Mouse (Mus musculus): ENCODE results near the gene Tbc1d10c. TPM values are rescaled to one million over a fixed set of nuclear protein-coding genes. Genes with fewer than 3 reads are reported as not detected.

Tbc1d10c gene
- total RNA-seq (2015) (39.3 and 46.6 TPM in 2 replicates), total RNA-seq (2017) (15.3 and 17.5 TPM in 2 replicates)

DNA sequence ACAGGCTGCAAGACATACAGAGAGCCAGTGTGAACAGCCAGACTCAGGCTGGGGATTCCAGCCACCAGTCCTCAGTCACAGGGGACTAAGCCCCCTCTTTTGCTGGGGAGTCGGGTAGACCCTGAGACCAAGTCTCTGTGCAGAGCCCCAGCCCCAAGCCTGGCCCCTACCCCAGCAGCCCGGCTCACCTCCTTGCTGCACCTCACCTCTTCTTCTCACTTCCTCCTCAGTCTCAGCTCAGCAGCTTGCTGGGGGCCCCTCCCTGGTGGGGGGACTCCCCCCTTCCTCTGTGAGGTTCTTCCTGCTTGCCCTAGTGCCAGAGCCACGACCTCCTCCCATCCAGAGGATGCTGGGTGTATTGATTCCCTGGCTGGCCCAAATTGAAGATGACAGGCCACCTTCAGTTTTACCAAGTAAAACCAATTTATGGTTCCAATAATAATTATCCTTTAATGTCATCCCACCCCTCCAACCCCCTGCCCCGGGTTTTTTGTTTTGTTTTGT lies at the start of gene Tbc1d10c:
TSS of gene Tbc1d10c (minus strand) at position 454 of the 504 bp plus-strand sequence.
- peak; percentile 41 for ATAC-seq (replicated peaks; ENCODE audit: poor library complexity)

DNA sequence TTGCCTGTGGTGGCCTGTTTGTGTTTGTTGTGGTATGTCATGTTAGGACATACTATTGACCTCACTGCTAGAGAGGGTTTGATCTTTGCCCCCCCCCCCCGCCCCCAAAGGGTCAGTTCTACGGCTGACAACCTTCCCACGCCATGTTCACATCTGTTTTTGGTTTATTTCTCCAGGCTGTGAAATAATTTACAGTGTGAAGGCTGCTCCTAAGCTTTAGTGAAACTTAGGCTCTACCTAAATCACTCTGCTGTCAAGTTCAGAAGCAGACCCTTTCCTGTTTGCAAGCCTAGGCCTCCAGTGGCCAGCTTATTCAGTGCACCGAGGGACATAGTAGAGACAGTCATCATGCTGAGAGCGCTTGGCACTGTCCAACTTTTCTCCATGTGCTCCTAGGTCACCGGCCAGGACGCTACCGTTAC lies 49.2 kb upstream of the Tbc1d10c start:
- ATAC-seq (replicated peaks; ENCODE audit: poor library complexity), result no peak

DNA sequence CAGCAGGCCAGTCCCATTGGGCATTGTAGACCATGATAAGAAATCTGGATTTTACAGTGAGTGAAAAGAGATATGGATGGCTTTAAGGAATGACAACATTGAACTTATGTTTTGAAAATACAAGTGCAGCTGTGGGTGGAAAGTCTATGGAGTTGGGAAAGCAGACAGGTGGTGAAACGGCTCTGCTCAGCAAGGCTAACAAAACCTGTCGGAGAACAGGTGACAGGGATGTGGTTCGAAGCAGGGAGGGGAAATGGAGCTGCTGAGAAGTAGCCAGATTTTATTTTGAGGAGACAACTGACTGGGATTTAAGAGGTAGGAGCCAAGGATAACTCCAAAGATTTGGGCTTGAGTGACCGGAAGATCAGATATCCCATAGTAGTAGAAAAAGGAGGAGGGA lies 43.5 kb upstream of the Tbc1d10c start:
- no peak for ATAC-seq (replicated peaks; ENCODE audit: poor library complexity)

DNA sequence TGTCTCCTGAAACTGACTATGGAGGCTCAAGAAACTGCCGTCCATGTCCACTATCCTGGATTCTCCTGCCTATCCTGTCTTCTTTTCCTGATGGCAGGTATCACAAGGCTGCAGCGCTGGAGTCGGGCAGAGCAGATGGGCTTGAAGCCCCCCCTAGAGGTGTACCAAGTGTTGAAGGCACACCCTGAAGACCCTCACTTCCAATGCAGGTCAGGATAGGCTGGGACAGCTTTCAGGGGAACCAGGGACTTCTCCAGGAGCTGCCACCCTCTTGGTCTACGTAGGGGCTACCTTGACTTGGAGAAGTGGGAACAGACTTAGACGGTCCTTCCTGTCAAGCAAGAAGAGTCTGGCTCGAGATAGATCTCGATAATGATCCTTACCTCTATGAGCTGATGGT lies 41.6 kb upstream of the Tbc1d10c start:
- no peak for ATAC-seq (replicated peaks; ENCODE audit: poor library complexity)

DNA sequence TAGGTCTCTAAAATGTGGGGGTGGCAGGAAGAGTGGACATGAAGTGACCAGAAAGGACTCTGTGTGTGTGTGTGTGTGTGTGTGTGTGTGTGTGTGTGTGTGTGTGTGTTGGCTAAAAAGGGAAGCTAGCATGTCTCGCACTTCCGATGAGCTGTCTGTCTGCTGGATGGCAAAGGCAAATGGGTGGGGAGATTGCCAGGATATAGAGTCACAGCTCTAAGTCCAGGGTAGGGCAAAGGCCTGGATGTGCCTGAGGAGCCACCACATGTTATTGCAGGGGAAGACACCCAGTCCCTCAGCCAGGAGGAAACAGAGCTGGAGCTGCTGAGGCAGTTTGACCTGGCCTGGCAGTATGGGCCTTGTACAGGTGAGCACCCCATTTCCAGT lies 41.1 kb upstream of the Tbc1d10c start:
- peak; percentile 21 for ATAC-seq (replicated peaks; ENCODE audit: poor library complexity)

DNA sequence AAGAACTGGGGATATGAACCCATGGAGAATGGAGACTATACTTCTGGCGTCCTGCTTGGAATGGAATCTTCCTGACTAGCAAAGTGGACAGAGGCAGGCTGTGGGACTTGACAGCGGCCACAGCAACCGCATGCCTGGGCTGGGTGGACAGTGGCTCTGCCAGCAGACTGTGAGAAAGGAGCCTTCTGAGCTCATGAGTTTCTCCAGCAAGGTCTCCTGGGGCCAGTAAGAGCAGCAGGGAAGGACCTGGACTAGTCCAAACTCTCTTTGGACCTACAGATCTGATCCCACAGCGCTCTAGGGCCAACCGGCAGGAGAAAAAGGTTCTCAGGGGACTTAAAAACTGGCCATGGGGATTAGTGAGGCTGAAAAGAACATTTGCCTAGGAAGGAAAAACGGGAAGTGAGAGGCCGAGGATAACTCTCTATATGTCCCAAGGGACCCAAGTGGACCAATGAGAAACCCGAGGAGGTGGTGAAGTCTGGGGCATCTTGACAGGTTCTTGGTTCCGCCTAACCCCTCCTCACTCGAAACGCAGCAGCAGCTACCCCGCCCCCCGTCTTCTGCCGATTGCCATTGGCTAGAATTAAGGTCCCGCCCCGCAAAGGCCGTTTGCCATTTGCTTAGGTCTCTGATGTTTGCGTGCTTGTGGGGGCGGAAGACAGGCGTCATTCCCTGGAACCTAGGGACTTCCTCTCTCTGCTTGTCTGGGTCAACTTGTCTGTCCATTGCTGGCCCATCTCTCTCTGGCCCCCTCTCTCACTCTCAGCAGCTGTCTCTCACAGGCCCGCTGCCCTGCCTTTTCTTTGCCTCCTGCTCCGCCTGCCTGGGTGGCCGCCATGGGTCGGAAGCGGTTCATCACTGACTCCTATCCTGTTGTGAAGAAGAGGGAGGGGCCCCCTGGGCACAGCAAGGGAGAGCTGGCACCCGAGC lies 40.4 kb upstream of the Tbc1d10c start, which contains the start of gene Pold4:
TSS of gene Pold4 (plus strand) at position 647 of the 933 bp plus-strand sequence.
- ATAC-seq (replicated peaks; ENCODE audit: poor library complexity), result peak; percentile 82

DNA sequence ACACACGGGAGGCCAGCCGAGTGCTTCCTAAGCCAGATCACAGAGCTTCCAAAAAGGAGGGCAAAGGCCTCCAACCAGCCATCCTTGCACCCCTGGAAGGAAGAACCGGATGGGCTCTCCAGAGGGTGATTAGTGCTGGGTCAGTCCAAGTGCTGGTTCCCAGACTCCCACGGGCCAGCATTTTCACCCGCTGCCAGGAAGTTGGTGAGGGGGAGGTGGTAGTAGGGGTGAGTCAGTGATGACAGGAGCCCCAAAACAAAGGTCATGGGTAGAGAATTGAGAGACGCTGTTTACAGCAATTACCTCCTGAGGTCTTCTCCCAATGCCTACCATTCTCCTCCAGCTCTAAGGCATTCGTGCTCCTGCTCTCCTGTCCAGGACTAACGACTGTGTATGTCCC lies 39.3 kb upstream of the Tbc1d10c start:
- no peak for ATAC-seq (replicated peaks; ENCODE audit: poor library complexity)

DNA sequence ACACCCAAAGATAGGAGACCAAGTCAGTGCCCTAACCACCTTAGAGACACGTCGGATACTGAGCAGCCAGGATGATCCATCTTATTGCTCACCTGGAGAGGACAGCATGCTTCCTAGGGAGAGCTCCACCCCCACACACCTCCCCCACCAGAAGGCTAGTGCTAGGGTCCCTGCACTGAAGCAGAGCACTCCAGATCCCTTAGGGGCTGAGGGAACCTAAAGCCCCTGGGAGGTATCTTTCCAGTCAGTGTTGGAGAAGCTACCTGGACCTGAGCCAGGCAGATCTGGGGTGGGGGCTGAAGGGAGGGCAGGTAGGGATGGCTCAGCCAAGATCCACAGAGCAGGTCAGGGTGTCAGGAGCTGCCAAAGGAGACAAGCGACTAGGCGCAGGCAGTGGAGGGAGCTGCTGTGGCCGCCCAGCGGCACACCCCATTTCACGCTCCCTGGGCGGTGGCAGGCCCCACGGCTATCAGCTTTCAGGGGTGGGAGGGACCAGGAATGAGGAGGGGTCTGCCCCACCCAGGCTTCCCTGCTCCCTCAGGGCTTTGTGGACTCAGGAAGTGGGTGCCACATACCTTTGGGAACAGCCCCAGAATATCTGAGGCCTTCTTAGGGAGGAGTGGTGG lies 38.5 kb upstream of the Tbc1d10c start:
- ATAC-seq (replicated peaks; ENCODE audit: poor library complexity), result no peak

DNA sequence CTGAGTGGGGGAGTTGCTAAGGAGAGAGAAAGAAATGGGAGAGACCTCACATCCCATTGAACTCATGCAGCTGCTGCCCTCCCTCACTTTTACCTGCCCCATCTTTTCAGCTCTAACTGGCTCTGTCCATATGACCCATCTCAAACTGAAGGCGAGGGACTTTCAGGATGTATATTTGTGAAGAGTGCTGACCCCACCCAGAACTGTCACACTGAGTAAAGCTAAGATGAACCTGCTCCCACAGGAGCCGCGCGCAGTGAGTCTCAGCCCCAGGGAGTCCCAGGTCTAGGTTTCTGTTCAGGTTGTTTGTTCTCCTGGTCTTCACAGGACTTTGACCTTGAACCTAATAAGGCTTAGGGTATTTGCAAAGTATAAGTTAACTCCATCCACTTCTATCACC lies 37.8 kb upstream of the Tbc1d10c start:
- no peak for ATAC-seq (replicated peaks; ENCODE audit: poor library complexity)

DNA sequence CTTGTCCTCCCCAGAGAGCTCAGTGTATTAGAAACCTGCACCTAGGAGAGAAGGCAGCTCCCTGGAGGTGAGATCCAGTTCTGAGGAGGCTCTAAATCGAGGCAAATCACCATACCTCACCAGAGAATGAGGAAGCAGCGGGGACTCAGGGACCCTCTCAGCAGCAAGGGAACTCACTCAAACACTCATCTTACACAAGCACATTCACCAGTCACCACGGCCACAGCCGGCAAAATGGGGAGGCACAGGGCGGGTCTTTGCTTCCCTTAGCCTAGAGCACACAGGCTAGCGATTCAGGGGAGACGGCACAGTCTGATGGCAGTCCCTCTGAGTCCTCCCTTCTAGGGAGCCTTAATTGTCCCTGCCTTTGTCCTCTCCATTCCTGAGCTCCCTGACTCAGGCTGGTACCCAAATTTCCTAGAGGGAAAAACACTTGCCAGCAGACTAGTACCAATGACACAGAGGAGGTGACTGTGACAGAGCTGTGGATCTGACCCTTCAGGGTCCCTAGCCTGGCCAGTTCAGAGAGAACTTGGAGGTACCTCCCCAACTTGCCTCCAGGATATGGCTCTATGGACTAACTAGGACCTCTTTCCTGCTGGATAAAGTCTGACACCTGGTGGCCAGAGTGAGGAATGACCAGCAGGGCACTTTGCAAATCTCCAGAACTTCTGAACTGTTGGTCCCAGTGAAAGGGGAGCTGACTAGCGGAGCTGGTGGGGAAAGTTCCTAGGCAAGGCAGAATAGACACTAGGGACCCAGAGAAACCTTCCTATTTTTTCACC lies 37.0 kb upstream of the Tbc1d10c start:
- peak; percentile 54 for ATAC-seq (replicated peaks; ENCODE audit: poor library complexity)

DNA sequence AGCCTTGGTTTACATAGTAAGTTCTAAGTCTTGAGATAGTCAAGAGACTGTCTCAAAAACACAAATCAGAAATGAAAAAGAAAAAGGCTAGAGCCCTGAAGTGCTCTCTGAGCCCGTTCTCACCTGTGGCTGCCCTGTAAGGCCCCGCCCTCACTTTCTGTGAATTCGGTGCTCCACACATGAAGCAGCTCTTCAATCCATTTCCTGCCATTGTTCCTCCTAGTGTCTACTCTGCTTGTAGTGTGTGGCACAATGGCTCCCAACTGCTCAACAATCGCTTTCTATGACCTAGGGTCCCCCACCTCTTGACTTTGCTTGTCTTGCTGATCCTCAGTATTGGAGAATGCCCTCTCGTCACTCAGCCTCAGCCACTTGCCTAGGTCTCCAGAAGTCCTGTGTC lies 36.4 kb upstream of the Tbc1d10c start:
- no peak for ATAC-seq (replicated peaks; ENCODE audit: poor library complexity)

DNA sequence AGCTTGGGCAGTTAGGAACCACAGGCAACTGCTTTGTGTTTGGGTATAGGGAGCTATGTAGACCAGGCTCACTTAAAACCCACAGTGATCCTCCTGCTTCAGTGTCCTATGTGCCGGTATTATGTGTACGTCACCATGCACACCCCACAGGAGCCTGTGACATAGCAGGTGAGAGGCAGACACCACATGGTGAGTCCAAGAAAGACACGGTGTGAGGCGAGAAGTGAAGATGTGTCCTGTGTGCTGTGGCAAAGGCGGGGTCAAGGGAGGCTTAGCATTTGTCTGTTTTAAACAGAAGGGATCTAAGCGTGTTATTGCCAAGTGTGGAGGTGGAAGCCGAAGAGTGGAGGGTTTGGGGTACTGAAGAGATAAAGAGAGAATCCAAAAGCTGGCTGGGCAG lies 35.7 kb upstream of the Tbc1d10c start:
- ATAC-seq (replicated peaks; ENCODE audit: poor library complexity), result no peak

DNA sequence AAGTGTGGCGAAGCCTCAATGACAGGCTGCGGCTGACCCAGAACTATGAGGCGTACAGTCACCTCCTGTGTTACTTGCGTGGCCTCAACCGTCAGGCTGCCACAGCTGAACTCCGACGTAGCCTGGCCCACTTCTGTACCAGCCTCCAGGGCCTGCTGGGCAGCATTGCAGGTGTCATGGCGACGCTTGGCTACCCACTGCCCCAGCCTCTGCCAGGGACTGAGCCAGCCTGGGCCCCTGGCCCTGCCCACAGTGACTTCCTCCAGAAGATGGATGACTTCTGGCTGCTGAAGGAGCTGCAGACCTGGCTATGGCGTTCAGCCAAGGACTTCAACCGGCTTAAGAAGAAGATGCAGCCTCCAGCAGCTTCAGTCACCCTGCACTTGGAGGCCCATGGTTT lies 31.1 kb upstream of the Tbc1d10c start:
- ATAC-seq (replicated peaks; ENCODE audit: poor library complexity), result peak; percentile 40; the same call in 1 of the 2 replicates

DNA sequence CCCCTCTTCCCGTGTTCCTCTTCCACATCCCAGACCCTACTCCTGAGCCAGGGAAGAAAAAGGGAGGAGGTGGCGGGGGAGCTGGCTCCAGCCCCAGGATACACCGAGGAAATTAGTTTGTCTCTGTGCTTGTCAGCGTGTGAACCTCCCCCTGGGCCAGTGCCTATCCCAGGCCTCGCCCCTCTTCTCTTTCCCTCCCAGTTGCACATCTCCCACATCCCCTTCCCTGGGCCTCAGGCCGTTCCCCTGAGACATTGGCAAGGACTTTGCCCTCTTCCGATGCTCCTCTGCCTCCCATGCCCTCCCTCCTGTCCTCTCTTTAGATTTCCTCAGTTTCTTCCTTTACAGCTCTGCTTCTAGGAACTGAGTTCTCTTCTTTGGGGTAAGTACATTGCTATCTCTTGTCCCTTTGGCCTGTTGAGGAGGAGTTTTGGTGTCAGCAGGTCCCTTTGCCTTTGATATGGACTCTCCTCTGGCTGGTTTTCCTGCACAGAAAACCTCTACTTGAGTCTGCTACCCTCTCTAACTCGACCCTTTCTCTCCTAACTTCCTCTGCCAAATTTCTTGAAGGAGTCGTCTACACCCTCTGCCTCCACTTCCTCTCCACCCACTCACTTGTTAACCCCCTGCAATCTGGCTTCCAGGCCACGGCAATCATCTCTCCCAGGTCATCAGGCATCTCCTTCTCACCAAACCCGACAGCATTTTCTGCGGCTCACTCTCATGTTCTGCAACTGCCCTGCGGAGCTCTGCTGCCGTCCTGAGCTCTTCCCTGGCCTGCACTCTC lies 30.1 kb upstream of the Tbc1d10c start:
- ATAC-seq (replicated peaks; ENCODE audit: poor library complexity), result 0 out of 2 replicates have a peak, but pooled peaks have one; percentile 9

DNA sequence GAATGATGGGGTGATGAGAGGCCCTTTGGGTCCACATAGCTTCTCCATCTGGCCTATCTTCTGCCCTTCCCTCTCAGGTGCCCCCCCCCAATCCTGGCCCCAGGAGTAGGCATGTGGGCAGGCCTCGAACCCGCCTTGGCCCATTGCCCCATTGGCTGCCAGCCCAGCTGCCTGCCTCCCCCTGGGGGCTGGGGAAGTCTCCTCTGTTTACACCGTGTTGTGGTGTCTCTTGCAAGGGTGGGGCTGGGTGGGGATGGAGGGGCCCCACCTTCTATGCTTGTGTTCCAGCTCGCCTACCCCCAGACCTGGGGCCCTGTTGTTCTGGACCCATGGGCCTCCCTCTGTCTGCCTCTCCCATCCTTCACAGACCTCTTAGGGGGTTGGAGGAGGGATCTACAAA lies 29.3 kb upstream of the Tbc1d10c start:
- ATAC-seq (replicated peaks; ENCODE audit: poor library complexity), result no peak

DNA sequence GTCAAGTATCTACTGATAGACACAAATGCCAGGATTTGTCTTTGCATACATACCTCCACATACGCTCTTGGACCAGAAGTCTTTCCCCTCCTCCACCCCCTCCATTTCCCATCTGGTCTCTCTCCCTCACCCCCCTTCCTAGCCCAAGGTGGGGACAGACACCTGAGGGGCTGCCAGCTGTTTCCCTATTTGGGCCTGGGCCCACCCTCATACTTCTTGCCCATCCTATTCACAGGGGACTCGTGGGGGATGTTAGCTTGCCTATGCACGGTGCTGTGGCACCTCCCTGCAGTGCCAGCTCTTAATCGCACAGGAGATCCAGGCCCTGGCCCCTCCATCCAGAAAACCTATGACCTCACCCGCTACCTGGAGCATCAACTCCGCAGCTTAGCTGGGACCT lies 28.9 kb upstream of the Tbc1d10c start:
- ATAC-seq (replicated peaks; ENCODE audit: poor library complexity), result no peak

DNA sequence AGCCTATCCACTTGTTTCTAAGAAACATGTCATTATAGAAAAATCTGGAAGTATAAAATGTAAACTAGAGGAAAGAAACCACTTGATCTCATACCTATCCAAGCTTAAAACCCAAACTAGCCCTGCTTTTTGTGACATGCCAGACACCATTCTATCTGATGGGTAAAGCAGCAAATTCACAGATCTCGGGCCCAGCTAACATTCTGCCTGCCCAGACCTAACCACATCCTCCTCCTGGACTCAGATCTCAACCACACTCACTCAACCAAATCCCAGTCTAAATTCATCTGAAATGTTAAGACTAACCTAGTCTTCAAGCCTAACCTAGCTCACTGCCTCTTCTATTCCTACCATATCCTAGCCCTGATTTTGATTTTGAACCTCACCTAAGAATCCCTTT lies 27.7 kb upstream of the Tbc1d10c start:
- ATAC-seq (replicated peaks; ENCODE audit: poor library complexity), result no peak

DNA sequence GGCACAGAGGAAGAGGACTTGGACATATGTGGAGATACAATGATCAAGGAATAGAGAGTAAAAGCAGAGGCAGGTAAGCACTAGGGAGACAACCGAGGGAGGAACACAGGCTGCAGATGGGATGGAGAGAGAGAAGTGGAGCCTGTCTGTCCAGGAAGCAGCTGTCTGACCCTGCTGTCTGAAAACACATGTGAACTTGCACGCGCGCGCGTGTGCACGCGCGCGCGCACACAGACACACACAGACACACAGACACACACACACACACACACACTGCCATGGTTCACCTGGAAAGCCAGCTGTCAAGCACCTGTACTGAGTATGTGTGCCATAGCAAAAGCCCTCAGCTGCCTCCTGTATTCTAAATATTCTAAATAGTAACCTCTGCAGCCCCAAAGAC lies 27.2 kb upstream of the Tbc1d10c start:
- no peak for ATAC-seq (replicated peaks; ENCODE audit: poor library complexity)

DNA sequence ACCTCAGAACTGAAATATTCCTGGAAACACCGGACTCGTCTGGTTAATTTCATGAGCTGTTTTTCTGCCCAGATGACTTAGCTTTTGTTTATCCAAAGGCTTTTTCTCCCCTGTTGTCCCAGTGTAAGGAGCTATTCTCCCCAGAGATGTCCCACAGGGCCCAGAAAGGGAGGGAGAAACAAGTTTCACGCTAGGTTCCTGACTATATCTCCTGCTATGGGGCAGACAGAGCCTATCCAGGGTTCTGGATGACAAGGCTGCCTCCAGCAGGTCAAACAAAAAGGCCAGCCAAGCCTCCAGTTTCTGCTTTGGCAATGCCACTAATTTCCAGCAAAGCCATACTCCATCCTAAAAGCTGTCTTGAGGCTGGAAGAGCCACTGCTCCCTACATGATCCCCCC lies 26.8 kb upstream of the Tbc1d10c start:
- ATAC-seq (replicated peaks; ENCODE audit: poor library complexity), result no peak

DNA sequence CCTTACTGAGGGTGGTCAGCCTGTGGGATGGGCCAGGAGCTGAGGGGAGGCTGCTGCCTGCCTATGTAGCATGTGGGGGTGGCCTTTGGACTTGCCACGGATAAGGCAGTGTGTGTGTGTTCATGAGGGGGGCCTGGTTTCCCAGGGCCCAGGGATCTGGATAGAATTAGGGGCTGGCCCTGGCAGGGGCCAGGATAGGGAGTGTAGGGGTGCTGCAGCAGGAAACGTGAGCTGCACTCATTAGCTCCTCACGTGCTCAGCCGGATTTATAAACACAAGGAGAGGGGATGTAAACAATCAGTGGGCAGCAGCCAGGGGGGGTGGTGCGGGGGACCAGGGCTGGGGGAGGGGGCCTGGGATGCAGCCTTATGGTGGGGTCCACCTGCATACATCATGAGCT lies 26.1 kb upstream of the Tbc1d10c start:
- no peak for ATAC-seq (replicated peaks; ENCODE audit: poor library complexity)
